Mouse (Mus musculus): ENCODE measurements around the gene Samsn1.

Gene Samsn1

DNA sequence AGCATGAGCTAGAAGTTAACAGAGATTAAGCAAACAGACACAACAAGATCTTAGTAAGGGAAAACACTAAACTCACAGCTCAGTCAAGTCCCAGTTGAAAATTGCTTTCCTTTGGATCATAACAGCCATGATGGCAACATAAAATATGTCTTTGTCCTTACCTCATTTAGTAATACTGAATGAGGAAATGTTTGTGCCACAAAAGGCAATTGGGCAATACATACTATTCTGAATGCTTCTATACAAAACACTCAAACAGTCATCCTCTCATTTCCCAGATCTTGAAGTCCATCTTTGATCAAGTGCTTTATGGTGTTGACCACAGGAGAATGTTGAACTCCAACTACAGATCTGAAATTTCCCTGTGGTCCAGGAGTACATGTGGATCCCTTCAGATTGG is 88.7 kb downstream of the Samsn1 start:
- no peak for DNase-seq

- no peak for DNase-seq
Observed at GRCm38 (mm10) chr16:75930222-75930553, 91.9 kb downstream of the Samsn1 start.

- DNase-seq = peak; percentile 33 to 57
Observed at GRCm38 (mm10) chr16:75929536-75930221, 92.4 kb downstream of the Samsn1 start.

GRCm38 (mm10) chr16:75926511-75926910 is 95.6 kb downstream of the Samsn1 start:
- no peak for DNase-seq

- DNase-seq = no peak
Observed at GRCm38 (mm10) chr16:75920870-75921269, 101.2 kb downstream of the Samsn1 start.

DNA sequence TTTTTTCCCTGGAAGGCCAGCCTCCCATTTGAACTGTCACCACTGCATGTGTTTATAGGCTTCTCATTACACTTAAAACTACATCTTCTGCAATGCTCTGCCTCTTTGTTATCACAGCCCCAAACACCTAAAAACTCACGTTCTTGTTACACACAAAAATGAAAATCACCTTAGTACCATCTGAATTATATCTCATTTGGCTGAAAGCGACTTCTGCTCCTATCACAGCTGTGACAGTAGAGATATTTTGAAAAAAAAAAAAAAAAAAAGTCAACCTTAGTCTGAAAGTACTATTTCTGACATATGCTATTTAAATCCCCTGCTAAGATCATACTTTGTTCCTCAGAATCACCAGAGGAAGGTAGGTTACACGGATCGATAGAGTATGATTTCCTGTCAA is 102.8 kb downstream of the Samsn1 start:
- DNase-seq = no peak

- no peak for DNase-seq
Observed at GRCm38 (mm10) chr16:75917712-75918111, 104.4 kb downstream of the Samsn1 start.

- DNase-seq = no peak
Observed at GRCm38 (mm10) chr16:75912051-75912450, 110.0 kb downstream of the Samsn1 start.

GRCm38 (mm10) chr16:75908635-75909494 is 113.2 kb downstream of the Samsn1 start:
- DNase-seq = no peak

DNA sequence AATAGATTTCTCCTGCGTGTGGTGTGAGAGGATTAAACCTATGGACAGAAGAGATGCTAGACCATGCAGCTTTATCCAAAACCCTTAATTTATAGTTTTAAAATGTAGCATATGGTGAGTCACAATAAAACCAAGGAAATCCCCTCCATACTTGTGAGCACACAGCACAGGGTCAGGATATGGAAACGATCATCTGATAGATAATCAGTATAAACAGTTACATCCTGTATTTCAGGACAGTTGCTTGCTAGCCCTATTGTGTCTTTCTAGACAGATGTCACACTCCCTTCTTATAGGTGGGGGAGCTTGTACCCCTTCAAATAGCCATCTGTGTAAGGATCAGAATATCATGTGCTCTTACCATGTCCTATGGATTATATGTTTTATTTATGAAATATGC is 115.3 kb downstream of the Samsn1 start:
- DNase-seq = no peak

GRCm38 (mm10) chr16:75906260-75906659 is 115.8 kb downstream of the Samsn1 start:
- DNase-seq = no peak

- no peak for DNase-seq
Observed at GRCm38 (mm10) chr16:75905324-75905723, 116.8 kb downstream of the Samsn1 start.

DNA sequence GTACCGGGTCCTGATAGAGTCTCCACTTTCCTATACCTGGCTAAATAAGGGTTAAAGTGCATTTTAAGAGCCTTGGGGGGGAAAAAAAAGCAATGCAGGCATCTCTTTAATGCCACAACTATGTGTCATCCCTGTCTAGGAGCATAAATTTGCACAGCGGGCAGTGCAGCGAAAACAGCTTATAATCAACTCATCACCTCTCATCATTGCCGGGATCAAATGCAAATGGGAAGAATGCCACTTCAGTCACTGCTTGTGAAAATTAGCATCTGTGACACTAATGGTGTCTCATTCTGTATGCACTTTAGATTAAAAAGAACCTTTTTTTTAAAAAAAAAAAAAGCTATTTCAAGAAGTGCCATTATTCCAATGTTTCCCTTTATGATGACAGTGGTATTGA is 118.0 kb downstream of the Samsn1 start:
- DNase-seq = no peak

DNA sequence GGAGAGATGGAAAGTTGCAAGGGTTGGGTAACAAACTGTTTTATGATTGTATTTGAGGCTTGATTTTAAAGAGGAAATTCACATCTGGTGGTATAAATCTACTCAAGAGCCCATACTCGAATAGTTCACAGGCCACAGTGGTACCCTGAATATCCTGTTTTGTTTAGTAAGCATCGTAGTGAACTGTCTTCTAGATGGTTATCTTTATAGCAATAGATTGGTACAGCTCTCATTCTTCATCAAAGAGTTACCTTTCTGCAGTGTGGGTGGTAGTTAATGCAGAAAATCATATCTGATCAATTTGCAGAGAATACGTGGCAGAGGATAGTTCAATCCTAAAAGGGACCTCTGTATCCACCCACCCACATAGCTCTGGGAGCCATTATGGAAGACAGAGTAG is 119.1 kb downstream of the Samsn1 start:
- DNase-seq = no peak

DNA sequence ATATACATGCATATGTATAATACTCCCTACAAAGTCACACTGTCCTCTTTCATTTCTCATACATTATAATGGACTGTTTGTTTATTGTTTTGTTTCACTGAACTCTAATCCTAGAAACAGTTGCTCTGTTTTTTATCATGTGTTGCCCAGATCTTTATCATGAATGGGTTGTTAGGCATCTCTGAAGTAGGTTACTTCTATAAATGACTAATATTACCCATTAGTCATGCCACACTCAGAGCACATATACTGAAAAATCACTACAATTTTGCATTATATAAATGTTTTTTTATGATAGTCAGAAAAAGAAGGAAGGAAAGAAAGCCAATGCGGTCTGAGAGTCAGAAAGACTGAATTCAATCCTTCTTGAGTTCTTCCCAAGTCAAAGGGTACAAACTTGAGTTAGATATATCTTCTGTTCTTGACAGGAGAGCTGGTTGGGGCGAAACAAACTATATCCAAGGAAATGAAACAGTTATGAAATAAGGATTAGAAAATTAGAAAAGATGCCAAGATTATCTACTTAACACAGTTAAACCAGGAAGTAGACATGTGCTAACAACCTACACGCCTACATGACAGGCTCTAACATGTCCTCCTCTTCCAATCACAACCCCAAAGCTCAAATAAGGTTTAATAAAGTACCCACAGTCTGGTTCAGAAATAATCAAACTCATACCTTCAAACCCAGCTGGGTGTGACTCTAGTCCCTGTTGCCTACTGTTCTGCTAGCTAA is 122.0 kb downstream of the Samsn1 start:
- DNase-seq = no peak

DNA sequence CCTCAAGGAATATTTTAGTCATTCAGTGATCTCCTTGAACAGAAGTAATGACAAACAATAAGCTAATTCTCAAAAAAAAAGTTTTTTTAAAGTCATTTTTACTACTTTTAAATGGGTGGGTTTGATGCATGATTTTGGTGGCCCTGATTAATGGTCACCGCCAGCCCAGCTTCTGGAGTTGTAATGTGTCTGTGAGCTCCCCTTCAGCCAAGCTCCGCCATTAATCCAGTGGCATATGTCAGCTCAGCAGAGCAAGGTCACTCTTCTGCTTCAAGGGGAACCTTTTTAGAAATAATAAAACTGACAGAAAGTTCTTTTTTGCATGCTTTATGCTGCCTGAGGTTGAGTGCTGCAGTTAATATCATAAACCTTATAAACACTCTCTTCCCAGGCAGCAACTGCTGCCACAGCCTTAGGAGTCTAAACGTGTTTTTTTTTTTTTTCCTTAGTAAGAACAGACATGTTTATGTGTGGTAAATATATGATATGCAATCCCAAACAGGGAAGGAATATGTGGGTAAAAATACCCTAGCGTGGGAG is 124.2 kb downstream of the Samsn1 start:
- no peak for DNase-seq

- no peak for DNase-seq
Observed at GRCm38 (mm10) chr16:75894263-75894901, 127.7 kb downstream of the Samsn1 start.

DNA sequence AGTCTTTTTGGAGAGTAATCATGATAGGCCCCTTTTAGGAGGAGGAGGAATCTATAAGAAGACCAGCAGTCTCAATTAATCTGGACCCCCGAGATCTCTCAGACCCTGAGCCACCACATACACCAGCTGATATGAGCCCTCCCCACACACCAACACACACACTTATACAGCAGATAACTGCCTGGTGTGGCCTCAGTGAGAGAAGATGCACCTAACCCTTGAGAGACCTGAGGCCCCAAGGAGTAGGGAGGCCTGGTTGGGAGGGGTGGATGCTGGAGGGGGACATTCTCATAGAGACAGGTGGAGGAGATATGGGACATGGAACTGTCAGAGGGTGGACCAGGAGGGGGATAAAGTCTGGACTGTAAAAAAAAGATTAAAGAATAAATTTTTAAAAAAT is 128.6 kb downstream of the Samsn1 start:
- DNase-seq = no peak

- no peak for DNase-seq
Observed at GRCm38 (mm10) chr16:75889081-75889646, 132.9 kb downstream of the Samsn1 start.

GRCm38 (mm10) chr16:75887203-75887602 is 134.9 kb downstream of the Samsn1 start:
- DNase-seq = no peak

DNA sequence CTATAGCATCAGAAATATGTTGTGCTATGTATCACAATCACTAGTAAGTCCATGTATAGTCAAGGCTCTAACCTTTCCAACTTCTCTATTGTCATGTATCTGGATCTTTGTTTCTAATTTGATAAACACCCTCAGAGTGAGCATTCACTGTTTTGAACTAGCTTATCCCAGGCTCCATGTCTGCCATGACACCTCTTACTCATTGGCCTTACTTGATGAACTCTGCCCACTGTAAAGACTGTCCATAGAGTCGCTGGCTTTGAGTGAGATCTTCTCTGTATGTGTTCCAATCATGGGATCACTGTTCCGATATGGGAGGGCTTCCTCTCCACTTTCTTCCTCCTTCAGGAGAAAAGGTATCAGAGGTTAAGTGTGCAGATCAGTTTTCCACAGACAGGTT is 143.2 kb downstream of the Samsn1 start:
- DNase-seq = no peak

DNA sequence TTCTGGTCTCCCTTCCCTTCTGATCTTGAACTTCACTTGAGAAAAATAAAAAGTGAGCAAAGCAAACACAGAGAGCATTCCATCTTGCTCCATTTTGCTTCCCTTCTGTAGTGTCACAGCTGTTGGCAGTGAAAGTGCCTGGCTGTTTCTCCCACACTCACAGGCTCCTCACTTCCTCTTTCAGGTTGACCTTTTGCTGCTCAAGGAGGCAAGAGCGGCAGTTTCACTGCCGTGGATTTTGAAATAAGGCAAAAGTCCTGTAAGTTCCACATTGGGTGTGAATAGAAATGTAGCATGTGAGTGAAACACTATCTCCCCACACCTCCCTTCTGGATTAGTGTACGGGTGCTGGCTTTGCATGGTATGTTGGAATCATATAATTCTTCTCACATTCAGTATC is 144.9 kb downstream of the Samsn1 start:
- no peak for DNase-seq

DNA sequence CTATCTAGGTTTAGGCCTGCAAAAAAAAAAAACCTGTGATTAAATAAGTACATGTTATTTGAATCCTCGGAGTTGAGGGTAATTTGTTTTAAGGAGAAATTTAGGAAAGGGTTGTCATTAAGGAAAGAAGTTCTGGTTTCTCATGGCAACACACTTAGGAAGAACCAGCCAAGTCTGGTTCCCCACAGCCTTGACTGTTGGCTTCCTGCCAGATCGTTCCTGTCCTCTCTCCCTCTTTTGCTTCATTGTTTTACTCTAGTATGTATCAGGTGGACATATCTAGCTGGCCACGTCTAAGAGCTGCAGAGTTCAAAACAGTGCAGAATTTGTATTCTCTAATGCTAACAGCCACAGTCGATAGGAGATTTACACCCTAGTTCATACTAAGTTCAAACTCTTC is 146.2 kb downstream of the Samsn1 start:
- peak; percentile 19 to 29 for DNase-seq
